Mouse (Mus musculus) liver, embryonic 11.5 days (tissue): ENCODE results near the gene Nr4a1. TPM values are rescaled to one million over a fixed set of nuclear protein-coding genes. Genes with fewer than 3 reads are reported as not detected.

Experiments used
- ATAC-seq: fragments of 200-750 bp; cut with Nextera tagmentation; replicated peaks from 2 replicates; pipeline ENCODE4 v1.8.0; 2017; ENCODE audit warnings: moderate number of reproducible peaks, mild to moderate bottlenecking, moderate TSS enrichment, moderate library complexity; ENCODE audit not compliant: low FRiP score
- DNase-seq: peaks from one replicate; pipeline ENCODE4 v3.0.0-alpha.2; 2017; ENCODE audit warnings: low spot score
- H3K27ac ChIP-seq: fragments of 300-500 bp; sonication (generic); 2 replicates; pipeline ENCODE4 v1.5.1; 2014; ENCODE audit warnings: mild to moderate bottlenecking, low read depth, low read length, control low read depth
- H3K27me3 ChIP-seq: fragments of 300-500 bp; sonication (generic); replicated peaks from 2 replicates; pipeline ENCODE4 v1.6.1; 2014; ENCODE audit warnings: low read length, mixed read lengths; ENCODE audit not compliant: control insufficient read depth, insufficient read depth
- H3K36me3 ChIP-seq: fragments of 300-500 bp; sonication (generic); 2 replicates; pipeline ENCODE4 v1.6.1; 2014; ENCODE audit warnings: mild to moderate bottlenecking, low read length, moderate library complexity, mixed read lengths; ENCODE audit not compliant: control insufficient read depth, insufficient read depth
- H3K4me1 ChIP-seq: fragments of 300-500 bp; sonication (generic); replicated peaks from 2 replicates; pipeline ENCODE4 v1.6.1; 2014; ENCODE audit warnings: low read length, mixed read lengths; ENCODE audit not compliant: control insufficient read depth, insufficient read depth
- H3K4me2 ChIP-seq: fragments of 300-500 bp; sonication (generic); 2 replicates; pipeline ENCODE4 v1.6.1; 2014; ENCODE audit warnings: mild to moderate bottlenecking, control low read depth, moderate library complexity
- H3K4me3 ChIP-seq: fragments of 300-500 bp; sonication (generic); 2 replicates; pipeline ENCODE4 v1.5.1; 2014; ENCODE audit warnings: low read depth, low read length, control low read depth
- H3K9ac ChIP-seq: fragments of 300-500 bp; sonication (generic); 2 replicates; pipeline ENCODE4 v1.6.1; 2014; ENCODE audit warnings: low read depth, low read length, control low read depth
- H3K9me3 ChIP-seq: fragments of 300-500 bp; sonication (generic); 2 replicates; pipeline ENCODE4 v1.6.1; 2016; ENCODE audit warnings: low read length, inconsistent platforms, mixed read lengths; ENCODE audit not compliant: control insufficient read depth
- WGBS: fragments of 180-500 bp; shearing (Covaris S2); extraction: QIAGEN DNeasy Blood & Tissue Kit; methylation state at CpG from one replicate; pipeline ENCODE4 v1.1.7; 2014; 5-methylcytosine and 5-hydroxymethylcytosine counted together
- polyA plus RNA-seq: library from polyadenylated mRNA; unstranded; fragments of >200 nt; fragmentation: Nextera tagmentation; extraction: Ambion mirVana; gene quantifications from 2 replicates; pipeline ENCODE4 v1.2.1, GENCODE M21; 2014

The Nr4a1 gene
- polyA plus RNA-seq, 1 experiment from 2014 or later = 2.4 TPM

- Histone ChIP-seq H3K36me3 (peaks cover 4% of the 10 kb centered on the region; the same call in 1 of the 2 replicates), H3K27me3 (peaks cover 6% of the 10 kb centered on the region), H3K9me3 (no peaks in the 10 kb centered on the region), H3K4me1 (peaks cover 8% of the 10 kb centered on the region; the same call in 1 of the 2 replicates), H3K27ac (no peak overlapping the region), H3K9ac (no peak overlapping the region), H3K4me2 (peak overlapping the region; percentile 37), H3K4me3 (no peak overlapping the region)
- DNase-seq (no peak), ATAC-seq (no peak)
- WGBS = 74% methylated on average over 23 of the region's 23 CpGs
Measured at GRCm38 (mm10) chr15:101230995-101231647, 22.9 kb upstream of the Nr4a1 start.

- Histone ChIP-seq H3K9me3 (no peaks in the 10 kb centered on the region), H3K27ac (no peak overlapping the region), H3K4me3 (0 out of 2 replicates have a peak overlapping the region, but pooled peaks have one; percentile 7), H3K9ac (no peak overlapping the region), H3K36me3 (peaks cover 4% of the 10 kb centered on the region; the same call in 1 of the 2 replicates), H3K4me1 (peaks cover 8% of the 10 kb centered on the region; the same call in 1 of the 2 replicates), H3K4me2 (peak overlapping the region; percentile 37), H3K27me3 (peaks cover 3% of the 10 kb centered on the region; the same call in 1 of the 2 replicates)
- no peak for ATAC-seq
- WGBS = 59% methylated on average over 56 of the region's 56 CpGs
- no peak for DNase-seq
Measured at GRCm38 (mm10) chr15:101231648-101232180, 22.4 kb upstream of the Nr4a1 start.

- no peaks in the 10 kb centered on the region; the same call in none of the 2 replicates for H3K27me3 ChIP-seq
- peaks cover 8% of the 10 kb centered on the region; the same call in 1 of the 2 replicates for H3K4me1 ChIP-seq
- H3K4me2 ChIP-seq = no peak overlapping the region
- H3K9me3 ChIP-seq = no peaks in the 10 kb centered on the region
- ATAC-seq (no peak), DNase-seq (no peak)
- 63% methylated on average over 4 of the region's 4 CpGs for WGBS
- H3K36me3 ChIP-seq = peaks cover 4% of the 10 kb centered on the region; the same call in 1 of the 2 replicates
- H3K9ac ChIP-seq = no peak overlapping the region
- no peak overlapping the region for H3K4me3 ChIP-seq
- H3K27ac ChIP-seq = no peak overlapping the region
Measured at GRCm38 (mm10) chr15:101232607-101233006, 21.5 kb upstream of the Nr4a1 start.

- no peaks in the 10 kb centered on the region; the same call in none of the 2 replicates for H3K27me3 ChIP-seq
- WGBS = 81% methylated on average over 3 of the region's 3 CpGs
Measured at GRCm38 (mm10) chr15:101233183-101233582, 20.9 kb upstream of the Nr4a1 start.

GRCm38 (mm10) chr15:101233641-101234275 is 20.3 kb upstream of the Nr4a1 start:
- 31% methylated on average over 11 of the region's 11 CpGs for WGBS
- Histone ChIP-seq H3K9me3 (no peaks in the 10 kb centered on the region), H3K4me1 (peaks cover 3% of the 10 kb centered on the region; the same call in 1 of the 2 replicates), H3K9ac (no peak overlapping the region), H3K27me3 (peaks cover 3% of the 10 kb centered on the region), H3K36me3 (peaks cover 4% of the 10 kb centered on the region; the same call in 1 of the 2 replicates), H3K27ac (no peak overlapping the region), H3K4me3 (no peak overlapping the region), H3K4me2 (no peak overlapping the region)
- ATAC-seq (no peak), DNase-seq (no peak)

More at GRCm38 (mm10) chr15:101233183-101233582, 20.9 kb upstream of the Nr4a1 start:
- peaks cover 3% of the 10 kb centered on the region; the same call in 1 of the 2 replicates for H3K4me1 ChIP-seq
- H3K27ac ChIP-seq = no peak overlapping the region
- H3K36me3 ChIP-seq = peaks cover 4% of the 10 kb centered on the region; the same call in 1 of the 2 replicates
- no peak for ATAC-seq
- no peaks in the 10 kb centered on the region for H3K9me3 ChIP-seq
- H3K9ac ChIP-seq = no peak overlapping the region
- DNase-seq = no peak
- H3K4me3 ChIP-seq = no peak overlapping the region
- no peak overlapping the region for H3K4me2 ChIP-seq

- no peak for ATAC-seq
- no peak overlapping the region for H3K9ac ChIP-seq
- peaks cover 4% of the 10 kb centered on the region; the same call in 1 of the 2 replicates for H3K36me3 ChIP-seq
- no peak overlapping the region for H3K27ac ChIP-seq
- no peak for DNase-seq
- 0 out of 2 replicates have a peak, but pooled peaks cover 3% of the 10 kb centered on the region for H3K4me1 ChIP-seq
- 78% methylated on average over 10 of the region's 10 CpGs for WGBS
- no peaks in the 10 kb centered on the region for H3K9me3 ChIP-seq
- H3K4me3 ChIP-seq = no peak overlapping the region
- peaks cover 8% of the 10 kb centered on the region for H3K27me3 ChIP-seq
- no peak overlapping the region for H3K4me2 ChIP-seq
Measured at GRCm38 (mm10) chr15:101234611-101235341, 19.3 kb upstream of the Nr4a1 start.

- Histone ChIP-seq H3K9me3 (no peaks in the 10 kb centered on the region), H3K27ac (no peak overlapping the region), H3K27me3 (peaks cover 8% of the 10 kb centered on the region), H3K36me3 (peaks cover 4% of the 10 kb centered on the region; the same call in 1 of the 2 replicates), H3K4me2 (no peak overlapping the region), H3K4me1 (0 out of 2 replicates have a peak, but pooled peaks cover 3% of the 10 kb centered on the region), H3K4me3 (no peak overlapping the region), H3K9ac (0 out of 2 replicates have a peak overlapping the region, but pooled peaks have one; percentile 18)
- 38% methylated on average over 5 of the region's 5 CpGs for WGBS
- DNase-seq (no peak), ATAC-seq (no peak)
Measured at GRCm38 (mm10) chr15:101235342-101235698, 18.7 kb upstream of the Nr4a1 start.

- H3K9me3 ChIP-seq = no peaks in the 10 kb centered on the region
- DNase-seq = no peak
- no peak overlapping the region for H3K27ac ChIP-seq
- H3K9ac ChIP-seq = no peak overlapping the region
- peaks cover 2% of the 10 kb centered on the region; the same call in 1 of the 2 replicates for H3K36me3 ChIP-seq
- no peak overlapping the region for H3K4me3 ChIP-seq
- no peak for ATAC-seq
- H3K4me1 ChIP-seq = peaks cover 3% of the 10 kb centered on the region
- H3K4me2 ChIP-seq = peak overlapping the region; percentile 16; the same call in 1 of the 2 replicates
- WGBS = 37% methylated on average over 12 of the region's 12 CpGs
- H3K27me3 ChIP-seq = peaks cover 8% of the 10 kb centered on the region
Measured at GRCm38 (mm10) chr15:101235728-101236327, 18.2 kb upstream of the Nr4a1 start.
